Mouse (Mus musculus) CH12.LX (cell line): ENCODE measurements around the gene Npb. TPM values are rescaled to one million over a fixed set of nuclear protein-coding genes. Genes with fewer than 3 reads are reported as not detected.
"Not testable (repeated sequence)": the region's sequence is repeated elsewhere in the genome, so short reads cannot be mapped to it uniquely, and the experiment has no call there.

Experiments
- DNase-seq: peaks from one replicate; pipeline ENCODE4 v3.0.0-alpha.2; 2013; ENCODE audit errors: extremely low read depth
- H3K27ac ChIP-seq: 2 replicates; pipeline ENCODE4 v1.5.1; 2012; ENCODE audit warnings: low read depth, mild to moderate bottlenecking, control low read depth, moderate library complexity; ENCODE audit not compliant: insufficient read depth
- H3K27me3 ChIP-seq: replicated peaks from 2 replicates; pipeline ENCODE3; 2012; ENCODE audit warnings: inconsistent platforms
- H3K36me3 ChIP-seq, 2 experiments: replicated peaks in 1 of 2; 2 replicates each; pipeline versions ENCODE3 to v1.6.1; 2012; ENCODE audit warnings: inconsistent platforms in 1 of 2, low read length in 1 of 2, mild to moderate bottlenecking in 1 of 2, mixed read lengths in 1 of 2, moderate library complexity in 1 of 2; ENCODE audit not compliant: control insufficient read depth in 1 of 2, insufficient read depth in 1 of 2
- H3K4me1 ChIP-seq, 2 experiments: 2 replicates each; pipeline ENCODE4 v1.6.1; 2012; ENCODE audit warnings: inconsistent platforms in 1 of 2, moderate library complexity in 1 of 2; ENCODE audit not compliant: insufficient read depth in 2 of 2, control insufficient read depth in 1 of 2
- H3K4me2 ChIP-seq: 2 replicates; pipeline ENCODE4 v1.6.1; 2012; ENCODE audit warnings: low read depth, mild to moderate bottlenecking, control low read depth; ENCODE audit not compliant: poor library complexity, insufficient read depth, severe bottlenecking
- H3K4me3 ChIP-seq, 3 experiments: fragments of 150-350 bp in 1 of 3; sonication (generic) in 1 of 3; replicated peaks in 1 of 3; 2 replicates each; pipeline versions ENCODE3 to v1.5.1; 2011 to 2012; ENCODE audit warnings: low read depth in 2 of 3, low read length in 2 of 3, mild to moderate bottlenecking in 2 of 3, moderate library complexity in 2 of 3, control low read depth in 1 of 3, improper control_type of control experiment in 1 of 3, inconsistent platforms in 1 of 3, mixed read lengths in 1 of 3; ENCODE audit not compliant: poor library complexity in 1 of 3
- H3K79me2 ChIP-seq: replicated peaks from 2 replicates; pipeline ENCODE4 v1.6.1; 2012; ENCODE audit warnings: mild to moderate bottlenecking, moderate library complexity; ENCODE audit not compliant: control insufficient read depth, poor library complexity, insufficient read depth, severe bottlenecking; ENCODE audit errors: extremely low read depth
- H3K9ac ChIP-seq: 2 replicates; pipeline ENCODE4 v1.6.1; 2012; ENCODE audit warnings: low read depth, mild to moderate bottlenecking, control low read depth, moderate library complexity; ENCODE audit not compliant: insufficient read depth
- H3K9me3 ChIP-seq: replicated peaks from 2 replicates; pipeline ENCODE3; 2012; ENCODE audit warnings: low read length, inconsistent platforms, mixed read lengths
- CHD1 ChIP-seq: IDR thresholded peaks from 2 replicates; pipeline ENCODE4 v1.6.1; 2012; ENCODE audit warnings: low read depth, low read length, improper control_type of control experiment, inconsistent platforms
- CTCF ChIP-seq, 2 experiments: IDR thresholded peaks in 1 of 2; conservative IDR thresholded peaks in 1 of 2; 2 replicates each; pipeline ENCODE4 v1.5.1; 2011 to 2012; ENCODE audit warnings: low read depth in 2 of 2, low read length in 2 of 2, improper control_type of control experiment in 1 of 2, inconsistent platforms in 1 of 2, mild to moderate bottlenecking in 1 of 2, moderate library complexity in 1 of 2
- ETS1 ChIP-seq: conservative IDR thresholded peaks from 2 replicates; pipeline ENCODE4 v1.6.1; 2012; ENCODE audit warnings: low read depth, mild to moderate bottlenecking, inconsistent platforms, low read length, improper control_type of control experiment, moderate library complexity
- GABPA ChIP-seq: IDR thresholded peaks from 2 replicates; pipeline ENCODE4 v1.6.1; 2012; ENCODE audit warnings: low read depth, low read length, improper control_type of control experiment, inconsistent platforms; ENCODE audit not compliant: insufficient replicate concordance
- IRF4 ChIP-seq: IDR thresholded peaks from 2 replicates; pipeline ENCODE4 v1.6.1; 2014; ENCODE audit warnings: low read depth, mild to moderate bottlenecking, inconsistent platforms, low read length, improper control_type of control experiment
- JUND ChIP-seq: conservative IDR thresholded peaks from 2 replicates; pipeline ENCODE4 v1.6.1; 2011; ENCODE audit warnings: low read depth, low read length, improper control_type of control experiment
- MAX ChIP-seq: IDR thresholded peaks from 2 replicates; pipeline ENCODE4 v1.6.1; 2011; ENCODE audit warnings: low read length, improper control_type of control experiment
- NRF1 ChIP-seq: IDR thresholded peaks from 2 replicates; pipeline ENCODE4 v1.6.1; 2014; ENCODE audit warnings: low read depth, mild to moderate bottlenecking, inconsistent platforms, low read length, improper control_type of control experiment, moderate library complexity
- POLR2A ChIP-seq: IDR thresholded peaks from 2 replicates; pipeline ENCODE4 v1.6.1; 2011; ENCODE audit warnings: low read depth, mild to moderate bottlenecking, improper control_type of control experiment, low read length
- POLR2AphosphoS2 ChIP-seq: IDR thresholded peaks from 2 replicates; pipeline ENCODE4 v1.6.1; 2011; ENCODE audit warnings: low read depth, low read length, improper control_type of control experiment
- RAD21 ChIP-seq: IDR thresholded peaks from 2 replicates; pipeline ENCODE4 v1.6.1; 2011; ENCODE audit warnings: low read depth, mild to moderate bottlenecking, low read length, improper control_type of control experiment, moderate library complexity
- RCOR1 ChIP-seq: conservative IDR thresholded peaks from 2 replicates; pipeline ENCODE4 v1.6.1; 2012; ENCODE audit warnings: low read depth, mild to moderate bottlenecking, inconsistent platforms, low read length, improper control_type of control experiment
- TBP ChIP-seq: conservative IDR thresholded peaks from 2 replicates; pipeline ENCODE4 v1.6.1; 2011; ENCODE audit warnings: low read depth, low read length, improper control_type of control experiment
- TCF12 ChIP-seq: IDR thresholded peaks from 2 replicates; pipeline ENCODE4 v1.6.1; 2014; ENCODE audit warnings: low read depth, mild to moderate bottlenecking, inconsistent platforms, low read length, improper control_type of control experiment
- ZC3H11A ChIP-seq: IDR thresholded peaks from 2 replicates; pipeline ENCODE4 v1.6.1; 2012; ENCODE audit warnings: low read depth, mild to moderate bottlenecking, inconsistent platforms, low read length, improper control_type of control experiment
- ZMIZ1 ChIP-seq: IDR thresholded peaks from 2 replicates; pipeline ENCODE4 v1.6.1; 2012; ENCODE audit warnings: low read depth, mild to moderate bottlenecking, inconsistent platforms, low read length, improper control_type of control experiment
- dilution Hi-C: fragments of 300-500 bp; cut with MboI; formaldehyde crosslinking; loops from 2 replicates; pipeline ENCODE4 v1.14.3; 2020; ENCODE audit warnings: low sequenced_read_pairs; ENCODE audit not compliant: extremely low pct_unique_long_range_greater_than_20kb, extremely low pct_ligation_motif_present
- in situ Hi-C: fragments of 300-500 bp; cut with MboI; formaldehyde crosslinking; loops from 3 replicates; pipeline ENCODE4 v1.14.3; 2019; ENCODE audit warnings: low sequenced_read_pairs, low pct_ligation_motif_present, low pct_unique_long_range_greater_than_20kb, mixed read lengths
- polyA plus RNA-seq: library from polyadenylated mRNA; unstranded; fragments of >175 nt; gene quantifications from 2 replicates; pipeline ENCODE4 v1.2.1, GENCODE M21; 2012; ENCODE audit warnings: low read depth; ENCODE audit not compliant: insufficient read length
- total RNA-seq, 2 experiments: library from RNA; depleted of rRNA; stranded (reverse); fragments of 300-350 nt in 1 of 2; fragments of >200 nt in 1 of 2; gene quantifications; 2 replicates each; pipeline ENCODE4 v1.2.3; 2012 to 2014

Gene Npb
- total RNA-seq (2012; rRNA removed) (0.55 TPM in 1 of 2 replicates, not detected in the other), total RNA-seq (2014; rRNA removed) (not detected in 2 replicates), polyA plus RNA-seq (1.0 and 1.3 TPM in 2 replicates)

- H3K4me3 ChIP-seq, result no peak within 1 kb of the TSS
- H3K36me3 ChIP-seq, result peaks cover 74 to 99% of the 10 kb centered on the region in 2 experiments
- TF ChIP-seq GABPA, result no peak
- TF ChIP-seq RCOR1, result no peak
- 0 out of 2 replicates have a peak, but pooled peaks have one; percentile 63 for TF ChIP-seq POLR2AphosphoS2
- dilution Hi-C loops, result no loop called here
- no peak within 1 kb of the TSS for H3K4me2 ChIP-seq
- in situ Hi-C loops, result no loop called here
- peaks cover 0 to 6% of the 10 kb centered on the region in 2 experiments; a peak in 2 of 4 replicates for H3K4me1 ChIP-seq
- DNase-seq, result no peak
- H3K27me3 ChIP-seq, result no peaks in the 10 kb centered on the region
- no peaks in the 10 kb centered on the region for H3K79me2 ChIP-seq
- no peak within 1 kb of the TSS for H3K27ac ChIP-seq
- H3K9ac ChIP-seq, result no peak within 1 kb of the TSS
- H3K9me3 ChIP-seq, result no peaks in the 10 kb centered on the region
Measured at GRCm38 (mm10) chr11:120608241-120609034, at the start of gene Npb. Gene Npb, plus strand, starts transcription at chr11:120608477.

- H3K27me3 ChIP-seq, dilution Hi-C loops, H3K9ac ChIP-seq, H3K79me2 ChIP-seq, in situ Hi-C loops, DNase-seq, H3K9me3 ChIP-seq, H3K4me2 ChIP-seq, H3K27ac ChIP-seq, H3K4me3 ChIP-seq, H3K4me1 ChIP-seq: not testable (repeated sequence)
- peaks cover 44 to 49% of the 10 kb centered on the region in 2 experiments for H3K36me3 ChIP-seq
- peak in 1 of 2 experiments; percentile 29; a peak in 2 of 4 replicates for TF ChIP-seq CTCF (conservative IDR thresholded peaks at IDR 0.05 in 1 of 2, IDR thresholded peaks at IDR 0.05 in 1 of 2; ENCODE audit: low read depth in 2 of 2, low read length in 2 of 2)
Measured at GRCm38 (mm10) chr11:120558843-120559242, 49.4 kb upstream of the Npb start.

GRCm38 (mm10) chr11:120560952-120561728 is 47.1 kb upstream of the Npb start:
- peaks cover 4% of the 10 kb centered on the region for H3K9me3 ChIP-seq
- TF ChIP-seq MAX (no peak), ETS1 (no peak), TCF12 (no peak), TBP (no peak), JUND (no peak), CTCF (conservative IDR thresholded peaks at IDR 0.05 in 1 of 2, IDR thresholded peaks at IDR 0.05 in 1 of 2; ENCODE audit: low read depth in 2 of 2, low read length in 2 of 2) (no peak), POLR2A (no peak), CHD1 (no peak), ZMIZ1 (no peak; the same call in 1 of the 2 replicates), IRF4 (no peak), RAD21 (no peak), ZC3H11A (no peak), NRF1 (no peak)
- 0 out of 2 replicates have a peak, but pooled peaks cover 2% of the 10 kb centered on the region for H3K79me2 ChIP-seq
- H3K9ac ChIP-seq, result no peak overlapping the region
- dilution Hi-C loops (no loop called here), in situ Hi-C loops (loop anchor here (5.0 kb wide), 1 partner anchor 74 kb away; no protein-coding TSS in a partner anchor)
- H3K4me1 ChIP-seq, result 0 out of 4 replicates have a peak, but pooled peaks cover 0 to 2% of the 10 kb centered on the region in 2 experiments
- DNase-seq, result no peak
- H3K27ac ChIP-seq, result no peak overlapping the region
- no peak overlapping the region for H3K4me3 ChIP-seq
- H3K36me3 ChIP-seq, result peaks cover 61 to 71% of the 10 kb centered on the region in 2 experiments
- no peaks in the 10 kb centered on the region for H3K27me3 ChIP-seq
- H3K4me2 ChIP-seq, result no peak overlapping the region
